Mouse (Mus musculus) cerebellum, postnatal 25 days (tissue): ENCODE measurements around the gene Gtf3c6.

Experiments
- DNase-seq, 2 experiments: peaks; one replicate each; pipeline ENCODE4 v3.0.0; 2021; ENCODE audit warnings: mixed read lengths in 2 of 2

The Gtf3c6 gene

GRCm38 (mm10) chr10:40257414-40258255 is at the start of gene Gtf3c6:
Gtf3c6 (minus strand) TSS chr10:40258108.
- peak; percentile 95 to 97 for DNase-seq

- no peak for DNase-seq
Measured at GRCm38 (mm10) chr10:40305989-40306388, 48.1 kb upstream of the Gtf3c6 start.

- peak; percentile 100 for DNase-seq
Measured at GRCm38 (mm10) chr10:40302140-40302985, 44.5 kb upstream of the Gtf3c6 start, which contains the start of gene Amd1. Amd1 (minus strand) TSS chr10:40302186.

GRCm38 (mm10) chr10:40301181-40302075 is 43.5 kb upstream of the Gtf3c6 start:
- DNase-seq, result peak; percentile 77 to 78

- DNase-seq, result peak; percentile 82 to 86
Measured at GRCm38 (mm10) chr10:40300648-40301171, 42.8 kb upstream of the Gtf3c6 start.

- DNase-seq, result no peak
Measured at GRCm38 (mm10) chr10:40292640-40293039, 34.7 kb upstream of the Gtf3c6 start.

GRCm38 (mm10) chr10:40286767-40287166 is 28.9 kb upstream of the Gtf3c6 start:
- DNase-seq, result no peak

- DNase-seq, result no peak
Measured at GRCm38 (mm10) chr10:40285571-40285970, 27.7 kb upstream of the Gtf3c6 start.

GRCm38 (mm10) chr10:40284997-40285396 is 27.1 kb upstream of the Gtf3c6 start:
- DNase-seq, result no peak

GRCm38 (mm10) chr10:40284179-40284831 is 26.4 kb upstream of the Gtf3c6 start:
- DNase-seq, result no peak

- peak in 1 of 2 experiments; percentile 10 for DNase-seq
Measured at GRCm38 (mm10) chr10:40283636-40284035, 25.7 kb upstream of the Gtf3c6 start.

- no peak for DNase-seq
Measured at GRCm38 (mm10) chr10:40281565-40281964, 23.7 kb upstream of the Gtf3c6 start.

GRCm38 (mm10) chr10:40278317-40278716 is 20.4 kb upstream of the Gtf3c6 start:
- DNase-seq, result no peak

- DNase-seq, result no peak
Measured at GRCm38 (mm10) chr10:40275991-40276390, 18.1 kb upstream of the Gtf3c6 start.

- no peak for DNase-seq
Measured at GRCm38 (mm10) chr10:40273938-40274337, 16.0 kb upstream of the Gtf3c6 start.

- DNase-seq, result no peak
Measured at GRCm38 (mm10) chr10:40271216-40271615, 13.3 kb upstream of the Gtf3c6 start.

GRCm38 (mm10) chr10:40264920-40265319 is 7.0 kb upstream of the Gtf3c6 start:
- no peak for DNase-seq

- DNase-seq, result no peak
Measured at GRCm38 (mm10) chr10:40263691-40264090, 5.8 kb upstream of the Gtf3c6 start.

- no peak for DNase-seq
Measured at GRCm38 (mm10) chr10:40262200-40262599, 4.3 kb upstream of the Gtf3c6 start.

GRCm38 (mm10) chr10:40260305-40260704 is 2.4 kb upstream of the Gtf3c6 start:
- no peak for DNase-seq

- DNase-seq, result no peak
Measured at GRCm38 (mm10) chr10:40259542-40259941, 1.6 kb upstream of the Gtf3c6 start.

GRCm38 (mm10) chr10:40258976-40259375 is 1.1 kb upstream of the Gtf3c6 start:
- DNase-seq, result peak; percentile 28 to 69
